Mouse (Mus musculus) spleen, adult 12 weeks (tissue): ENCODE results near the gene Shmt1.

Experiments
- DNase-seq: peaks from one replicate; pipeline ENCODE4 v3.0.0; 2022; ENCODE audit warnings: low spot score

The Shmt1 gene

GRCm38 (mm10) chr11:60796342-60796741, 15.2 kb downstream of the Shmt1 start:
- no peak for DNase-seq

- no peak for DNase-seq
These were observed 21.0 kb downstream of the Shmt1 start for GRCm38 (mm10) chr11:60790472-60790871.

- no peak for DNase-seq
These were observed 23.9 kb downstream of the Shmt1 start for GRCm38 (mm10) chr11:60787595-60787994.

- DNase-seq = no peak
These were observed 27.2 kb downstream of the Shmt1 start for GRCm38 (mm10) chr11:60784179-60784922.

GRCm38 (mm10) chr11:60779673-60780189, 31.8 kb downstream of the Shmt1 start:
- no peak for DNase-seq

- DNase-seq = no peak
These were observed 33.6 kb downstream of the Shmt1 start for GRCm38 (mm10) chr11:60777801-60778370.

GRCm38 (mm10) chr11:60776829-60777740, 34.4 kb downstream of the Shmt1 start, which contains the start of the genes Top3a and Smcr8:
Top3a (minus strand) TSS chr11:60777365.
Smcr8 (plus strand) TSS chr11:60777524.
- peak; percentile 86 for DNase-seq

GRCm38 (mm10) chr11:60776107-60776828, 35.2 kb downstream of the Shmt1 start:
- peak; percentile 56 for DNase-seq

GRCm38 (mm10) chr11:60775578-60775977, 35.9 kb downstream of the Shmt1 start:
- no peak for DNase-seq

GRCm38 (mm10) chr11:60774841-60775240, 36.7 kb downstream of the Shmt1 start:
- DNase-seq = no peak

GRCm38 (mm10) chr11:60774158-60774689, 37.3 kb downstream of the Shmt1 start:
- DNase-seq = no peak

GRCm38 (mm10) chr11:60772161-60772560, 39.4 kb downstream of the Shmt1 start:
- DNase-seq = no peak

- no peak for DNase-seq
These were observed 40.7 kb downstream of the Shmt1 start for GRCm38 (mm10) chr11:60770776-60771175.

GRCm38 (mm10) chr11:60769322-60769721, 42.2 kb downstream of the Shmt1 start:
- DNase-seq = no peak

- DNase-seq = no peak
These were observed 44.5 kb downstream of the Shmt1 start for GRCm38 (mm10) chr11:60766969-60767368.

GRCm38 (mm10) chr11:60761681-60762080, 49.8 kb downstream of the Shmt1 start:
- no peak for DNase-seq

GRCm38 (mm10) chr11:60755570-60755969, 55.9 kb downstream of the Shmt1 start:
- no peak for DNase-seq

- no peak for DNase-seq
These were observed 71.2 kb downstream of the Shmt1 start for GRCm38 (mm10) chr11:60740321-60740720.
